Mouse (Mus musculus) neural tube, embryonic 11.5 days (tissue): ENCODE measurements around the gene Kmt5b. TPM values are rescaled to one million over a fixed set of nuclear protein-coding genes. Genes with fewer than 3 reads are reported as not detected.

ENCODE experiments used
- ATAC-seq: fragments of 200-750 bp; cut with Nextera tagmentation; 2 replicates; pipeline ENCODE4 v1.8.0; 2017; ENCODE audit warnings: moderate number of reproducible peaks, mild to moderate bottlenecking, moderate TSS enrichment, moderate library complexity; ENCODE audit not compliant: insufficient read depth, low FRiP score, low TSS enrichment
- DNase-seq: peaks from one replicate; pipeline ENCODE4 v3.0.0-alpha.2; 2015; ENCODE audit warnings: low spot score
- H3K27ac ChIP-seq: fragments of 300-500 bp; sonication (generic); 2 replicates; pipeline ENCODE4 v1.5.1; 2014; ENCODE audit warnings: low read depth, mild to moderate bottlenecking, low read length
- H3K27me3 ChIP-seq: fragments of 300-500 bp; sonication (generic); 2 replicates; pipeline ENCODE4 v1.6.1; 2014; ENCODE audit warnings: mild to moderate bottlenecking, low read length, mixed read lengths; ENCODE audit not compliant: control insufficient read depth, insufficient read depth
- H3K36me3 ChIP-seq: fragments of 300-500 bp; sonication (generic); 2 replicates; pipeline ENCODE4 v1.6.1; 2014; ENCODE audit warnings: mild to moderate bottlenecking, low read length, moderate library complexity, mixed read lengths; ENCODE audit not compliant: control insufficient read depth, insufficient read depth
- H3K4me1 ChIP-seq: fragments of 300-500 bp; sonication (generic); 2 replicates; pipeline ENCODE4 v1.6.1; 2014; ENCODE audit warnings: low read length, mixed read lengths; ENCODE audit not compliant: control insufficient read depth, insufficient read depth
- H3K4me2 ChIP-seq: fragments of 300-500 bp; sonication (generic); 2 replicates; pipeline ENCODE4 v1.6.1; 2014; ENCODE audit warnings: low read depth, mild to moderate bottlenecking, moderate library complexity
- H3K4me3 ChIP-seq: fragments of 300-500 bp; sonication (generic); 2 replicates; pipeline ENCODE4 v1.5.1; 2014; ENCODE audit warnings: low read depth, low read length
- H3K9ac ChIP-seq: fragments of 300-500 bp; sonication (generic); 2 replicates; pipeline ENCODE4 v1.6.1; 2014; ENCODE audit warnings: mild to moderate bottlenecking, low read length
- H3K9me3 ChIP-seq: fragments of 300-500 bp; sonication (generic); 2 replicates; pipeline ENCODE4 v1.6.1; 2016; ENCODE audit warnings: low read length; ENCODE audit not compliant: control insufficient read depth
- WGBS: fragments of 180-500 bp; shearing (Covaris S2); extraction: QIAGEN DNeasy Blood & Tissue Kit; methylation state at CpG from one replicate; pipeline ENCODE4 v1.1.7; 2014; 5-methylcytosine and 5-hydroxymethylcytosine counted together
- polyA plus RNA-seq: library from polyadenylated mRNA; unstranded; fragments of >200 nt; fragmentation: Nextera tagmentation; extraction: Ambion mirVana; gene quantifications from 2 replicates; pipeline ENCODE4 v1.2.1, GENCODE M21; 2014

Kmt5b gene
- polyA plus RNA-seq, 1 experiment from 2014 or later: 42.0 TPM

DNA sequence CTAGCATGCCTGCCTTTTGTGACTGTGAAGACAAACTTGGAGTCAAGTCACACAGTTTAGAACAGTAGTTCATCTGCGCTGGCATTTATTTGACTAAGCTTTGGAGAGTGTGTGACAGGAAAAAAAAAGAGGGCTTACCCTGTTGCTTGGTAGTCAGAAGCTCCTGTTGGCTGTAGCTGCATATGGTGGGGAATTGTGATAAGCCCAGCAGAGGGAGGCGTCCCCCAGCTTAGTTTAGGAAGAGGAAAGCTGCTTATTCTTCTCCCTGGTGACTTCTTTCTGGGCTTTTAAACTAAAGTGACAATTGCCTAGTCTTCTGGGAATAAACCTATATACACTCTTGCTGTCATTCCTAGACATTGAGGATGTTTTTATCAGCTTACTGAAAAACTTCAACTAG, 95.5 kb downstream of the Kmt5b start:
- H3K4me2 ChIP-seq: no peak overlapping the region
- peaks cover 3% of the 10 kb centered on the region; the same call in 1 of the 2 replicates for H3K36me3 ChIP-seq
- DNase-seq (no peak), ATAC-seq (no peak)
- H3K27ac ChIP-seq: no peak overlapping the region
- WGBS: 82% methylated on average over 2 of the region's 2 CpGs
- no peak overlapping the region for H3K4me3 ChIP-seq
- peaks cover 3% of the 10 kb centered on the region; the same call in 1 of the 2 replicates for H3K9me3 ChIP-seq
- H3K4me1 ChIP-seq: no peaks in the 10 kb centered on the region
- no peak overlapping the region for H3K9ac ChIP-seq
- H3K27me3 ChIP-seq: no peaks in the 10 kb centered on the region

GRCm38 (mm10) chr19:3864960-3865359, 97.7 kb downstream of the Kmt5b start:
- Histone ChIP-seq H3K4me1 (no peaks in the 10 kb centered on the region), H3K4me2 (no peak overlapping the region), H3K9me3 (peaks cover 3% of the 10 kb centered on the region; the same call in 1 of the 2 replicates), H3K27ac (no peak overlapping the region), H3K4me3 (no peak overlapping the region), H3K36me3 (peaks cover 3% of the 10 kb centered on the region; the same call in 1 of the 2 replicates), H3K27me3 (no peaks in the 10 kb centered on the region), H3K9ac (no peak overlapping the region)
- WGBS: 81% methylated on average over 2 of the region's 2 CpGs
- ATAC-seq (no peak), DNase-seq (no peak)

Other genes starting within 250 kb of the Kmt5b start
- 85.0 and 88.5 TPM in 2 replicates for gene Ppp6r3, start 191.7 kb upstream of the Kmt5b start, polyA plus RNA-seq
- 3.2 and 3.8 TPM in 2 replicates for gene Lrp5, start 80.9 kb upstream of the Kmt5b start, polyA plus RNA-seq
- 44.5 and 46.7 TPM in 2 replicates for gene 1810055G02Rik, start 59.1 kb upstream of the Kmt5b start, polyA plus RNA-seq
- gene Chka, start 84.4 kb downstream of the Kmt5b start, polyA plus RNA-seq: 54.4 and 59.5 TPM in 2 replicates
- gene Tcirg1, start 139.7 kb downstream of the Kmt5b start, polyA plus RNA-seq: 17.3 TPM in 2 replicates
- gene Ndufs8, start 145.4 kb downstream of the Kmt5b start, polyA plus RNA-seq: 258 and 266 TPM in 2 replicates
- gene Aldh3b1, start 162.4 kb downstream of the Kmt5b start, polyA plus RNA-seq: 0.65 and 0.73 TPM in 2 replicates
- gene Unc93b1, start 167.8 kb downstream of the Kmt5b start, polyA plus RNA-seq: 5.3 and 7.1 TPM in 2 replicates
- not detected in 2 replicates for gene Aldh3b3, start 191.2 kb downstream of the Kmt5b start, polyA plus RNA-seq
- gene Aldh3b2, start 204.9 kb downstream of the Kmt5b start, polyA plus RNA-seq: 0.86 and 1.1 TPM in 2 replicates
- gene Acy3, start 219.1 kb downstream of the Kmt5b start, polyA plus RNA-seq: 2.4 and 3.2 TPM in 2 replicates
- 0.22 TPM in 1 of 2 replicates, not detected in the other for gene Tbx10, start 225.3 kb downstream of the Kmt5b start, polyA plus RNA-seq
- 20.6 and 20.8 TPM in 2 replicates for gene Nudt8, start 233.2 kb downstream of the Kmt5b start, polyA plus RNA-seq
- 1.8 and 1.9 TPM in 2 replicates for gene Gm49405, start 233.2 kb downstream of the Kmt5b start, polyA plus RNA-seq
- 2.7 and 2.8 TPM in 2 replicates for gene Doc2g, start 235.9 kb downstream of the Kmt5b start, polyA plus RNA-seq
- gene Ndufv1, start 245.4 kb downstream of the Kmt5b start, polyA plus RNA-seq: 207 and 208 TPM in 2 replicates